Mouse (Mus musculus) T-helper 1 cell (primary cell): ENCODE data around the gene Exoc4.

Experiments used
- in situ Hi-C: fragments of 300-600 bp; cut with MboI, MseI; formaldehyde crosslinking; loops from one replicate; pipeline ENCODE4 v1.15.1; 2025; ENCODE audit warnings: high pct_unique_total_duplicates

Exoc4 gene

GRCm38 (mm10) chr6:33859049-33859448 lies 610.2 kb downstream of the Exoc4 start:
- in situ Hi-C loops, result no loop called here

DNA sequence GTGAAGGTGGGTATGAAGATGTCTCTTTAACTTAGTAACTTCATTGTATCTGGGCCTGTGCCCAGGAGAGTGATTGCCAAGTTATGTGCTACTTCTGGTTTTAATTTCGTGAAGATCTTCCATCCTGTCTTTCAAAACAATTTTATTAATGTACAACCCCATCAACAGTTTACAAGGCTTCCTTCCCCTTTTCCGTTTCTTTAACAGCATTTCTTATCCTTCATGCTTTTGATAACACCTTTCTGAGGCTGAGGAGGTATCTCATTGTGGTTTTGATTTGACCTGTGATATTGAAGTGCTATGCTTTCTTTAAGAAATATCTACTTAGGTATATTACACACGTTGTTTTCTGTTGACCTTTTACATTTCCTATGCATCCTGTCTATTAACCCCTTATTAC lies 616.9 kb downstream of the Exoc4 start:
- in situ Hi-C loops, result no loop called here

DNA sequence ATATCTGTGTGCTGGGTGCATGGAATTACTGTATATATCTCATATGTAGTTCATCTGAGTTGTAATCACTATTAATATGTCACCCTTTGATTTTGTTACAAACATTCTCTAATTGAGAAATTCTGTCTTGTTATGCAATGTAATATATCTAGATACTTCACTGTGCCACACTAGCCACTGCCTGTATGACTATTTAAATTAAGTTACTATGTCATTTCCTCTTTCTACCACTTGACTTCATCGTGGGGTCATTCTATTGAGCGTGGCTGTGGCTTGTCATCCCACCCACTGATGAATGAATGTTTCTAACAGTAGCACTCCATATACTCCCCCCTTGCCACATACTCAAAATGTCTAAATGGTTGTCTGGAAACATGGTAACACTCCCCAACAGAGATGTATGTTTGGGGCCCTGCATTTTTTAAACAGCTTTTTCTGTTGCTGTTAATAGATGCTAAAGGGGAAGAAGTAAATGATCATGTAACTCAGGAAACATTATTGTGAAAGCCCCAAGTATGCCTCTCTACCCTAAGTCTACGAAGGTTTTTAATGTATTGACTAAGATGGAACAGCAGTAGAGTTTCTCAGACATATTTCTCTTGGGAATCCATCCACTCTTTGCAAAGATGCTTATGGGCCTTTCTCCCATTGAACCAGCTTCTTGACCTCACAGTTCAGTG lies 618.2 kb downstream of the Exoc4 start:
- in situ Hi-C loops, result no loop called here

DNA sequence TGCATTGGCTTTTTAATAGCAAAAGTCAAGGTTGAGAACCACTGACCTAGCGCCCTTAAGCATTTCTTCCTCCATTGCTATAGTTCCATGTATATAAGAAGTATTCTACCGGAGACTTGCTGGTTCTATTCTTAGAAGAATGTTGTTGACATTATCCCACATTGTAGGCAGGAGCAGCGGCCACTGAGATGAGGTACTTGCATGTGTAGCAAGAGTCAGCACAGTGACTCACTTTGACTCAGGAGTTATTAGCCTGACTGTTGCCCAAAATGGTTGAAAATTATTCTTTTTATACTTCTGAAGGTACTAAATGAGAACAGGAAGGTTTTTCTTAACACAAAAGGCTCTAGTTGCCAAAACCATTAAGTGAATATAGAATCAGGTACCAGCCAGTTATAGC lies 620.4 kb downstream of the Exoc4 start:
- in situ Hi-C loops, result no loop called here

GRCm38 (mm10) chr6:33870468-33871142 lies 621.7 kb downstream of the Exoc4 start:
- in situ Hi-C loops, result no loop called here

- in situ Hi-C loops, result no loop called here
Measured at GRCm38 (mm10) chr6:33871286-33871685, 622.4 kb downstream of the Exoc4 start.

- in situ Hi-C loops, result no loop called here
Measured at GRCm38 (mm10) chr6:33872192-33872591, 623.3 kb downstream of the Exoc4 start.

DNA sequence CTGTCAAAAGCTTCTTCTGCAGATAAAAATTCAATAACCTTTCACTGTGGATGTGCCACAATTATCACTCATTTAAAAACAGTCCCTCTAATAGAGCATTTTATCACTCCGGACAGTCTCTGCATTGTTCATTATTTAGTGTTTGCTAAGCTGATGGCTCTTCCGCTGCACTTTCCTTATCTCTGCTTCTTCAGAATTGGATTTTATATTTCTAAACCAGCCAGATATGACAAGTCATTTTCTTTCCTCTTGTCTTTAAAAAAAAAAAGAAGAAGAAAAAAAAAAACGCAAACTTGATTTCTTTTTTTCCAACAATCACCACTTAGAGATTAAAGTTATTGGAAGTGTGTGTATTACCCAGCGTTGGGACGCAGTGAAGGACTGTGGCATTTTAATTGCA lies 624.1 kb downstream of the Exoc4 start:
- in situ Hi-C loops, result no loop called here

GRCm38 (mm10) chr6:33874291-33875014 lies 625.6 kb downstream of the Exoc4 start:
- in situ Hi-C loops, result no loop called here

GRCm38 (mm10) chr6:33884141-33884683 lies 635.3 kb downstream of the Exoc4 start:
- in situ Hi-C loops, result loop anchor here (10.0 kb wide), 1 partner anchor 531 kb away; the partner anchor contains the start of gene Akr1b7

DNA sequence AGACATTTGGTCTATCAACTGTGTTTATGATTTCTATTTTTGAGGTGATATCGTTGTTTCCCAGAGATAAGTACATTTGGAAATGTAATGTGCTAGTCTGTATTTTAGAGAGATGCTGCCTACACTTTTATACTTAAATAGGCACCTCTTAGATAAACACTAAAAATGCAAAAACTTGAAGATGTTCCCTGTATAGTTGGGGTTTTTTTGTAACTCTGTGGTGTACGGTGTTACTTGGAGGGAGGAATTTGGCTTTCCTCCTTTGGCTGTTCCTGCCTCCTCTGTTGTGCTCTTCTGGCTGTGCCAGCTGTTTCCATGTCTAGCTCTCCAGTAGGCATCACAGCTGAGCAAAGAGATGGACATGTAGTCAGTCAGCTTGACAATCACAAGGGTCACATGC lies 638.1 kb downstream of the Exoc4 start:
- in situ Hi-C loops, result loop anchor here (10.0 kb wide), 1 partner anchor 528 kb away; the partner anchor contains the start of gene Akr1b7

GRCm38 (mm10) chr6:33890926-33891325 lies 642.0 kb downstream of the Exoc4 start:
- in situ Hi-C loops, result no loop called here

- in situ Hi-C loops, result no loop called here
Measured at GRCm38 (mm10) chr6:33892142-33892541, 643.3 kb downstream of the Exoc4 start.

- in situ Hi-C loops, result no loop called here
Measured at GRCm38 (mm10) chr6:33899973-33900372, 651.1 kb downstream of the Exoc4 start.

DNA sequence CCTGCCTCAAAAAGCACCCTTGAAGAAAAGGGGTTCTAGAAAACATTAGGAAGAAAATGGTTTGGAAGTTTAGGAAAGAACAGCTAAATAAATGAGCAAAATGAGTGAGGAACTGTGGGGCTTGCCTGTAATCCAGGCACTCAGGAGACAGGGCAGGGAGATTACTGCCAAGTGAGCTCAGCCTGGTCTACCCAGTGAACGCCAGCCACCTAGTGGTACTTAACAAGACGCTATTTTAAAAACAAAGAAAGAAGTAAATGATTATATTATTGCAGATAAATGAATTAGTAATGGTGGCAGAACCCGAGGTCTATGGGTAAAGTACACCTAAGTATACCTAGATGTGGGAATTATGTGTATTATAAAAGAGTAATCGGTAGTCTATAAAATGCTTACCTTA lies 651.7 kb downstream of the Exoc4 start:
- in situ Hi-C loops, result no loop called here

DNA sequence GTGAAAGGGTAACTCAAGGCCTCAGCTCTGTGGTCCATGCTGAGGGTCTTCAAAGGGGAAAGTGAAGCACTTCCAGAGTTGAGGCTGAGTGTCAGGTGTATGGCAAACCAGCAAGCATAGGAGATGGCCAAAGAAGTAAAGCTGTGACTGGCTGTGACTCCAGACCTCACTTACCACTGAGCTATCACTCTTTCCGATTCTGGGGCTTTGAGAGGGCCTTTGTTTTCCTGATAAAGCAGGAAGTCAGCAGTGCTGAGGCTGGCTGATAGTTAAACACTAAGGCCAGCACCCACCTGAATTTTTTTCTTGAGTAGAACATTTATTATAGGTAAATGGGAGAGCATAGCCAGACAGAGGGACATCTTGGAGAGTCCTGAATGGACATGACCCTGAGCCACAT lies 656.2 kb downstream of the Exoc4 start:
- in situ Hi-C loops, result no loop called here

- in situ Hi-C loops, result no loop called here
Measured at GRCm38 (mm10) chr6:33910671-33911070, 661.8 kb downstream of the Exoc4 start.

DNA sequence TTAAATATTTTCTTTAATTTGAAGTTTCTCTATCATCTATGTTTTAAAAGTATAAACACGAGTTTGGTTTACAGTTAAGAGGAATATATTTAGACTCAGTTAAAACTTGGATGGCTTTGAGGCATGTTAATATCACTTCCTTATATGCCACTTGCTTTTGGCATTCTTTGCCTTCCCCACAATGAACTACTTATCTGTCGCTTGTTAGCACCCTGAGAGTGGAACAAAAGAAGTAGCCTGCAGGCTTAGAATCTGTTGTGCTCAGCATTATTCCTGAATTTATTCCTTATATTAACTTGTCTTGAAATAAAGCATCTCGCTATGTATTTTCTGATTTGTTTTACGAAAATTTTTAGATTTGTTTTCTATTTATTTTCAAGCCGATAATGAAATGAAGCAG lies 664.2 kb downstream of the Exoc4 start:
- in situ Hi-C loops, result no loop called here

- in situ Hi-C loops, result no loop called here
Measured at GRCm38 (mm10) chr6:33913486-33913885, 664.6 kb downstream of the Exoc4 start.

- in situ Hi-C loops, result no loop called here
Measured at GRCm38 (mm10) chr6:33913964-33914363, 665.1 kb downstream of the Exoc4 start.

DNA sequence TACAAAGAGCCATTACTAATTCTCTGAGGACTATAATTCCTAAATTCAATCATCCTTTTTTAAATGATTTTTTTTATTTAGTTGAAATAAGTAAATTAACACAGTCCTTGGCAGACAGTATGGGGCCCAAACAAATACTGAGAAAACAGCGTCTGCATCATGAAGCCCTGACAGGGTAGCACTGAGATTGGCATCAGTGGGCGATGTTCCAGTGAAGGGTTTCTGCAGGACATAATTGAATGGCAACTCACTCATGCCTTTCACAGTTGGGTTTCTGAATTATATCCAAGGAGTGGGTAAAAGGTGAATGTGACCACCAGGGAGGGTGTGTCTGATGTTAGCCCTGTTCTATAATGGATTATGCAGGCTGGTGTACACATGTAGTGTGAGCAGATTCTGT lies 674.7 kb downstream of the Exoc4 start:
- in situ Hi-C loops, result no loop called here

DNA sequence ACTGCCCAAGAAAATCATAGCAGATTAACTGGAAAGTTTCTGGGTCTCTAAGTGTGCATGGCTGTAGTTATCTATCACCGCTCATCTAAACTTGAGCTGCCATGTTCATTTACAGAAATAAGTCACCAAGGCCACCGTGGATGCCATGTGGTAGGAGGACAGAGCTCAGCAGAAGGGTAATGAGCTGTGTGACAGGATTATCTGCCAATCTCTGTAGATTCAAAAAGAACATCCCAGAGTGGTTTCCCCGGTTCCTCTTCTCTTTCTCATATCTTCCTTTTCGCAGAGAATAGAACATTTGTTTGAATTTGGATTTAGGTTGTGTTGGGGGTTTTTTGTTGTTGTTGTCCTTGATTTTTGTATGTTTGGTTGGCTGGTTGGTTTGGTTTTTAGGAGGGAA lies 676.0 kb downstream of the Exoc4 start:
- in situ Hi-C loops, result no loop called here
